Mouse (Mus musculus): Measurements from ENCODE around the gene Hoxa5.

Gene Hoxa5

GRCm38 (mm10) chr6:52240389-52241000 lies 36.1 kb upstream of the Hoxa5 start, which contains the start of gene Hoxa10:
Hoxa10 (minus strand) TSS chr6:52240854.
- in situ Hi-C loops (cut with MseI, MboI) = no loop called here

GRCm38 (mm10) chr6:52239625-52240388 lies 35.4 kb upstream of the Hoxa5 start:
- in situ Hi-C loops (cut with MseI, MboI) = no loop called here

DNA sequence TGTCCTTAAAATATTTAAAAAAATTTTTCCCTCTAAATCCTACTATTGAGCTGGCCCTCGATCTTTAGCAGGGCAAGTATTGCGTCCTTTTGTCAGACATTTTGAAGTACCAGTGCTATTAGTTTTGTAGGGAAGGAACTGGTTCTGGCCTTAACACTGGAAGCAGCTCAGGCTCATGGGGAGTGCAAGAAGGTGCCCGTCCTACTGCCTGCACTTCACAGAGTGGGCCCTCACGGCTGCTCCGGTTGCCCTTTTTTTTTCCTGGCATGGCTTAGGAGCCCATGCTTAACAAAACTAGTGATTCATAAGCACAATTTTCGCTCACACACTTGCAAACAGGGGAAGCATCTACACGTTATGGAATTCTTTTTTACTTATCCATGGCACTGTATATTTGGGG lies 34.6 kb upstream of the Hoxa5 start:
- in situ Hi-C loops (cut with MseI, MboI) = no loop called here

GRCm38 (mm10) chr6:52238155-52238545 lies 33.8 kb upstream of the Hoxa5 start:
- in situ Hi-C loops (cut with MseI, MboI) = no loop called here

- in situ Hi-C loops (cut with MseI, MboI) = no loop called here
Observed at GRCm38 (mm10) chr6:52237346-52238154, 33.2 kb upstream of the Hoxa5 start.

DNA sequence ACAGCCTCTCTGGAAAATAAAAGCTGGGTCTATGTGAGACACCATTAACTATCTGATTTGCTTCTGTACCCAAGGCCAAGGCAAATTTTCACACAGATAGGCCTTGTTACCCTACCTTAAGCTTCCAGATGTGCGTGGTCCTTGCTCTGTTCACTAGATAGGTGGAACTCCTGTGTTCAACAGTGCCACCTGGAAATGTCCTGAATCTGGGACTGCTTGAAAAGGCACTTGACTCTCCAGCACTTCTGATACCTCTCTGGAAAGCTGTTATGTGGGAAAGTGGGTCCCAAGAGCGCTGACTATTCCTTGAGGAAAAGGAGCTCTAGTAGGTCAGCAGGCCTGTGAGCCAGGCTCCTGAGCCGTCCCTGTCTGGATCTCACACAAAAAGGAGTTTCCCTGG lies 32.4 kb upstream of the Hoxa5 start:
- in situ Hi-C loops (cut with MseI, MboI) = no loop called here

GRCm38 (mm10) chr6:52235866-52236265 lies 31.5 kb upstream of the Hoxa5 start:
- in situ Hi-C loops (cut with MseI, MboI) = no loop called here

GRCm38 (mm10) chr6:52235267-52235666 lies 30.9 kb upstream of the Hoxa5 start:
- in situ Hi-C loops (cut with MseI, MboI) = no loop called here

- in situ Hi-C loops (cut with MseI, MboI) = no loop called here
Observed at GRCm38 (mm10) chr6:52234428-52235140, 30.2 kb upstream of the Hoxa5 start.

DNA sequence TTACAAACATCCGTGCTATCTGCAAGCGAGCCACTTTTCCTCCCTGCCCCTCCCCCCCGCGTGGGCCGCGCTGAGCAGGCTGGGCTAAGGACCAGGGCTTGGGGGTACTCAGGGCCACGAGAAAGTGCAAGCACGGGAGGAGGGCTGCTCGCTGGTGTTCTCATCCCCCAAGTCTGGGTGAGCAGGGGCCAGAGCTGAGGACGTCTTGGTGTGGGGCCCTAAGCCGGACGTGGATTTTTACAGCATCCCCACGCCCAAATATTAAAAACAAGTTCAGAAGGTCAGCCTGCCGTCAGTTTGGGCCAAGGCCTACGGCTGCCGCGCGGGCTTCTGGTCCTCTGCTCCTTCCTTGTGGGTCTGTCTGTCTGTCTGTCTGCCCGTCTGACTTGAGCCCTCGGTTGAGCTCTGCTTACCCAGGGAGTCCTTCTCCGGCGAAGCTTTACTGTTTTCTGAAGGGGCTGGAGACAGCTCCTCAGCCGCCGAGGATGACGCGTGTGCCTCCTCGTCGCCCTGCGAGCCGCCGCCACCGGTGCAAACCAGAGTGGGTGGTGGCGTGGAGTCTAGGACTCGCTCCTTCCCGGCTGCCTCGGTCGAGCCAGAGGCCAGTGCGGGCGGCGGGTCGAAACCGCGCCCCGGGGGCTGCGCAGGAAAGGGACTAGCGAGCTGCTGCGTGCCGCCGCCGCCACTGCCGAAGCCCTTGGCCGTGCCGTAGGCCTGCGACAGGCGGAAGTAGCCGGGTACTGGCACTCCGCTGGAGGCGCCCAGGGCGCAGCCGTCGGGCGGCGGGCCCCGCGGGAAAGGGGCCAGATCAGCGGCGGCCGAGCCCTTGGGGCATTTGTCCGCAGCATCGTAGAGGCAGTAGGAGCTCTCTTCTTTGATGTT lies 29.4 kb upstream of the Hoxa5 start:
- in situ Hi-C loops (cut with MseI, MboI) = no loop called here

DNA sequence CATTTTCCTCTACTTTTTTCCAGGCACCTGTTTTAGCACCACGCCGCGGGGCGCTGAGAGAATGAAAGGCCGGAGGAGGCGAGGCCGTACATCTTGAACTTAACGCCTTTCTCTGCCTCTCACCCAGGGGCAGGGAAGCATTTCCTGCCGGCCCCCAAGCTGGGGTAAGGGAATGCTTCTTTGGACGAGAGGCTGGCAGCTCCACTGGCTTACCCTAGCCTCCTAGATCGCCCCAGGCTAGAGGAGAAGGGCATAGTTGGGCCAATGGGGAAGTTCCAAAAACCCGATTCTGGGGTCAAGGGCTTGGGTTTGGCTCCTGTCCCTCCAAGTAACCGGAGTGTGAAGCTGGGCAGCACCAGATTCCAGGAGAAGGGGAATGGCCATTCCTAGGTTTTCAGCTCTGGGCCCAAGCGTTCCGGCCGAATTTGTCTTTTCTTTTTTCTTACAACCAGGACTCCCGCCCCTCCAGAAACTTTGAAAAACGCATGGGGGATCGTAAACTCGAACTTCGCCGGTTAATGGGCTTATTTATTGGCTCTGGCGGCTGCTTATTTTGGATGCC lies 28.7 kb upstream of the Hoxa5 start:
- in situ Hi-C loops (cut with MseI, MboI) = no loop called here

- in situ Hi-C loops (cut with MseI, MboI) = no loop called here
Observed at GRCm38 (mm10) chr6:52232568-52232965, 28.2 kb upstream of the Hoxa5 start.

- in situ Hi-C loops (cut with MseI, MboI) = no loop called here
Observed at GRCm38 (mm10) chr6:52231885-52232567, 27.6 kb upstream of the Hoxa5 start.

DNA sequence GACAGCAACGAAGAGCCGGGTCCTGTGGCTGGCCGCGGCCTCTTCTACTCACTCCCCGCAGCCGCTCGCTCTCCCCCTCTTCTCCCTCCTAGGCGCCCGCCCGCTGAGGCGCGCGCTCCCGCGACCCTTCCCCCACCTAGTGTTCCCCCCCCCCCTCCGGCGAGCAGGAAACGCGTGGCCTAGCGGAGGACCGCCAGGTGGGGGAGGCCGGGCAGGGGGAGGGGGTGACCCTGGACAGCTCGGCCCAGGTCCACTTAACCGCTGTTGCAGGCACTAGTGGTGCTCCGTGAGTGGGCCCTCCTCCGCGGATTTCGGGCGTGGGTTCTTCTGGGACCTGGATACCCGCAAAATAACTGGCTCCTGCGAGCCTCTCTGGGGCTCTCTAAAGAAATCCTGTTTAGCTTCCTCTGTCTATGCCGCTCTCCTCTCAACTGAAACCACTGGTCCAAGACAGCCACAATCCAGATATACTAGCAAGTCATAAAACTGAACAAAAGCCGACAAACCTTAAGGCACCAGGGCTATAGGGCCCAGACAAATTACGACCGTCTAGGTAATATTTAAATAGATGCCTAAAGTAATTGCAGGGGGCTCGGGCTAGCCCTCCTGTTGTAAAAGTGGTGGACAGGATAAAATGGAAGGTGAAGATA lies 26.3 kb upstream of the Hoxa5 start, which contains the start of gene Hoxa9:
Gene Hoxa9 (minus strand): TSS at position 574 of the 650 bp plus-strand sequence.
- in situ Hi-C loops (cut with MseI, MboI) = no loop called here

DNA sequence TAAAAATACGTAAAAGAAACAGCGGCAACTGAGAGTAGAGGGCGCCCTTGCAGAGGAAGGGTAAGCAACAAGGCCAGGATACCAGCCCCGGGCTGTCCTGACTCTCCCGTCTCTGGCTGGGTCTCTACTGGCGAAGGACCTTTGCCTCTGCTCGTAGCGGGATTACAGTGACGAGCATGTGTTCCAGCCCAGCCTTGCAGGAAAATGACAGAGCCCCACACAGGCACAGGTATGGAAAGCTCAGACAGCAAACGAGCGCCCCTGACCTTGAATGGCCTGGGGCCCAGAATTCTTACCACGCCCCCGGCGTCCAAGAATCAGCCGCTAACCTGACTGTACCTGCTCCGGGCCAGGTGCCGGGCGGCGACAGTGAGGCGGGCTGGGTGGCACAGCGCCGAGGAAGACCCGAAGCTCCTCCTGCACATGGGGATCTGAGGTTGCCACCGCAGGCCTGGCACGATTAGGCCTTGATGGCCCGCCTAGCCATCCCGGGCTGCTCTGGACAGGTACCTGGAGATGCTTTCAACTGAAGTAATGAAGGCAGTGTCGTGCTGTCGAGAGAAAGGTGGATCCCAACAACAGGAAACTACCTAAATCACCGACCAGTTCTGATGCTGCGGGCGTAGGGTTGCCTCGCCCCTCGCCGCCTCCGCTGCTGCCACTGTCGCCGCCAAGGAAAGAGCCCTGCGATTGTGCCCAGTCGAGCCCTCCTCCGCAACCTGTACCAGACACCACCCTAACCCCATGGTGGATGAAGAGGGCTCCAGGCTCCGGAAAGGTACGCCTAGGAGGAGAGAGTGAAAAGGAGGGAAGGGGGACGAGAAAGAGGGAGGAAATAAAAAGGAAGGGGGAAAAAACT lies 25.4 kb upstream of the Hoxa5 start:
- in situ Hi-C loops (cut with MseI, MboI) = no loop called here

GRCm38 (mm10) chr6:52228475-52229465 lies 24.4 kb upstream of the Hoxa5 start:
- in situ Hi-C loops (cut with MseI, MboI) = no loop called here

Data from mouse trophoblast stem cell (cell line).